Mouse (Mus musculus): ENCODE results near the gene Tmtc4. TPM values are rescaled to one million over a fixed set of nuclear protein-coding genes. Genes with fewer than 3 reads are reported as not detected.
A peak's percentile ranks its signal among the peaks of the same experiment; 100 is the strongest.

Gene Tmtc4
- total RNA-seq, 2 experiments from 2014 or later = 7.5 to 8.1 TPM

- no peak for ATAC-seq (replicated peaks; ENCODE audit: poor library complexity)
Observed at GRCm38 (mm10) chr14:122977056-122977796, 6.6 kb downstream of the Tmtc4 start.

- no peak for ATAC-seq (replicated peaks; ENCODE audit: poor library complexity)
Observed at GRCm38 (mm10) chr14:122974854-122975570, 8.8 kb downstream of the Tmtc4 start.

- no peak for ATAC-seq (replicated peaks; ENCODE audit: poor library complexity)
Observed at GRCm38 (mm10) chr14:122973091-122973490, 10.7 kb downstream of the Tmtc4 start.

- peak; percentile 39; the same call in 1 of the 2 replicates for ATAC-seq (replicated peaks; ENCODE audit: poor library complexity)
Observed at GRCm38 (mm10) chr14:122968049-122968448, 15.8 kb downstream of the Tmtc4 start.

- no peak for ATAC-seq (replicated peaks; ENCODE audit: poor library complexity)
Observed at GRCm38 (mm10) chr14:122957941-122958340, 25.9 kb downstream of the Tmtc4 start.

DNA sequence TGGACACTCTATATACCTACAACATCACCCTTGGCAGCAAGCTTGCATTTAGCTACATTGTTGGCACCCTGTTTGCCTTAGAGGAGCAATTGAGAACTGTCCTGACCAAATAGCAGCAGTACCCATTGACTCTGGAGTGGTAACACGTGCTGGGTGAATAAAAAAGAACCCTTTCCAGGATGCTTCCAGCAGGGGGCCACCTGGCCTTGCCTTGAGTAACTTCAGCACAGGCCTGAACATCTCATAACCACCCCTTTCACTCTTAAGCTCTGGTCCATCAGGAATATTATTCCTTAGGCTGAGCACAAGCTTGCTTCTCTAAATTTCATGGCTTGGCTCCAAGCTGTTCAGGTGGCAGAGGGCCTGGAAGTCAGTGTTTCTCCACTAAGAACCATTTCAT lies 30.5 kb downstream of the Tmtc4 start:
- ATAC-seq (replicated peaks; ENCODE audit: poor library complexity) = peak; percentile 78

DNA sequence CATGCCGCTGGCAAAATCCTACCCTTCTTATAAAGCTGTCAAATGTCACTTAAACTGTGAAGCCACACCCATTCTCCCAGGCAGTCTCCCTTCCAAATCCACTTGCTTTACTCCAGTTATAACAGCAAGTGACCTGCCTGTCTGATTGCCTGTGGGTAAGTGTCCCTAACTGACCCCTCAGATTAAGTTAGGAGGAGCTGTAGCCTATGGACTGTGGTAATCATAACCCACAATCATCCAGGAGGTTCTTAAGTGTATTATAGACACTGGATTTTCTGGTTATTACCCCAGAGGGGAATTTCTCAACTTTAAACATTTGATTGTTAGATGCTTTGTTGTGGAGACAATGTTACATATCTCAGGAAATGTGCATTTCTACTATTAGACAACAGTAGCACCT lies 31.3 kb downstream of the Tmtc4 start:
- ATAC-seq (replicated peaks; ENCODE audit: poor library complexity) = no peak

GRCm38 (mm10) chr14:122951676-122952445 lies 32.0 kb downstream of the Tmtc4 start:
- ATAC-seq (replicated peaks; ENCODE audit: poor library complexity) = peak; percentile 68

DNA sequence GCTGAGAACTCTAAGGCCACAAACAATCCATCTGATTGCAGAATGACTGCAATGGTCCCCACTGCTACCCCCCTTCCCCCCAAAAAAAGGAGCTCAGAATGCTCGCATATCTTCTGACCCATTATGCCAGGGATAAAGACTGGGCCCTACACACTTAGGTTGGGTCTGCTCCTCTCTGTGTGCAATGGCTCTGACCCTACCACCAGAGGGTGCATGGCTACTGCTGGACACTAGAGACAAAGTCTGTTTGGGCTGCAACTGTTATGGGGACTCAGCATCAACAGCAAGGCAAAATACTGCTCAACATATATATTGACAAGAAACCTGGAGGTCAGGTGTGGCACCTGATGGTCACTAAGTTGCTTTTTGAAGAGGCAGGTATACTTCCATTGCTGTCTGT lies 32.9 kb downstream of the Tmtc4 start:
- ATAC-seq (replicated peaks; ENCODE audit: poor library complexity) = peak; percentile 70

- ATAC-seq (replicated peaks; ENCODE audit: poor library complexity) = no peak
Observed at GRCm38 (mm10) chr14:122943475-122943853, 40.4 kb downstream of the Tmtc4 start.

- ATAC-seq (replicated peaks; ENCODE audit: poor library complexity) = no peak
Observed at GRCm38 (mm10) chr14:122942757-122943474, 40.9 kb downstream of the Tmtc4 start.

- ATAC-seq (replicated peaks; ENCODE audit: poor library complexity) = no peak
Observed at GRCm38 (mm10) chr14:122936460-122936859, 47.4 kb downstream of the Tmtc4 start.

DNA sequence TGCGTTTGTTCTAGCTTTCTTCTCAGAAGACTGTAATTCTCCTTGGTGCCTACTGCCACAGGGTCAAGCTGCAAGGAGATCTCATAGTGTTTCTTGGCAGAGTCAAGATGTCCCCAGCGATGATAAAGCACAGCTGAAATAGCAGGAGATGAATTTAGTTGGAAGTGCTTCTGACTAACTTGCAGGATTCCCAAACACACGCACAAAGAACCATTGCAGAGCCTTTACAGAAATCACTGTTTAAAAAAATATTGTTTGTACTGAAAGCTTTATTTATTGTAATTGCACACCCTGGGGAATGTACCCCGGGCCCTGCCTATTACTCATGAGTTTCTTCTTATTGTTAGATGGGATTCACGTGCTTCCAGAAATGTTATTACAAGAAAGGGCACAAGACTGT lies 63.8 kb downstream of the Tmtc4 start:
- ATAC-seq (replicated peaks; ENCODE audit: poor library complexity) = no peak

DNA sequence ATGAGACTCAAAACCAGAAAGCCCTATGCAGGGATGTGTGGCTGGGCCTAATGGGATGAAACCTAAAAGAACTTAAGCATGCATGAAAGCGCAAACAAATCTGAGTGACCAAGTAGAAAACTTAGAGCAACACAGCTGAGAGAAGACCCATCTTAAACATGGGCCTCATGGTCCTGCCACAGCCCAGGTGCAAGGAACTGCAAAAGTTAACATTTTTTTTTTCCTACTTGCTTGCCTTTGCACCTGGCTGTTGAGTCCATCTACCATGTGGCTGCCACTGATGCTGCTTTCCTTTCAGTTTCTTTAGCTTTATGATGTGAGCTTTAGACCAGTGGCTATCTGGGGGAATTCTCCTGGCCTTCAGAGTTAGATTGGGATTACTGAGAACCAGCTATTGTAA lies 66.2 kb downstream of the Tmtc4 start:
- no peak for ATAC-seq (replicated peaks; ENCODE audit: poor library complexity)

DNA sequence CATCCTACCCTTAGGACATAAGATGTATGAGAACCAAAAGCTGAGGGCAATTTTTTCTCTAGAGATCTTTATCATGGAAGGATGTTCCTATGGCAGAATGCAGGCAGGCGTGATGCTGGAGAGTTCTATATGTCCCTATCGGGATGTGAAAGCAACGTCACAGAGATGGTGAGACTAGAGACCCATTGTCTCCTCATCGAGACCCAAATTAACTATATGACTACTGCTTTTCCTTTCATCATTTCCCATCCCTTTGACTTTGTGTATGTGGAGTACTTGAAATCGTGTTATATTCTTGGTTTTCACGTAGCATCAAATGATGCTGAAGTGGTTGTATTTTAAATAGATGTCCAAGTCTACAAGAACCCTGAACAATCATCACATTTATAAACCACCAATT lies 70.2 kb downstream of the Tmtc4 start, which contains the start of gene Ggact:
Gene Ggact, minus strand, starts transcription at position 101 of the 400 bp plus-strand sequence.
- no peak for ATAC-seq (replicated peaks; ENCODE audit: poor library complexity)

DNA sequence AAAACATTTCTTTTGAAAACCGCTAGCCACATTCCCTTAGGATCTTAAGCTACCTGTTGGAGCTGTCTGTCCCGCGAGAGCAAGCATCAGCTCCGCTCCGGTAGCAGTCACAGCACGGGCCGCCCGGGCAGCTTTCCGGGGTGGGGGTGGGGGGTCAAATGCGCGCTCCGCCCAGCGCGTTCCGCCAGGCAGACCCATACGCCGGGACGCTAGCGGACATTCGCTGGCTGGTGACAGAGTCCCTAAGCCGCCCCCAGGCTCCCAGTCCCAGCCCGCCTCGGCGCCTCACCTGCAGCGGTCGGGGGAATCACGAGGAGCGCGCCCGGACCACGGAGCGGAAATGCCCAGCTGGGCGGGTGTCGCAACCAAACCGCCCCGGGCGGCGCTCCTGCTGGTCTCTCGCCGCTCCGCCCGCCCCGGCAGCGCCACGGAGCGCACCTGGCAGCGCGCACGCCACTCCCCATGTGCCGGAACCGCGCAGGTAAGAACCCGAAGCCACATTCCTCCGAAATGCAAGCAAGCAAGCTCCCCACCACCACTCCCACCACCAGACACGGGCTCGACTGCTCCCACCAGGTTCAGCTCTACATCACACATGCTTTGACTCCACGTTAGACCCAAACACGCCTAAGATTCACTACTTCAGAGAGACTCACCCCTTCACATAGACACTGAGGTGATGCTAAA lies 70.9 kb downstream of the Tmtc4 start:
- ATAC-seq (replicated peaks; ENCODE audit: poor library complexity) = peak; percentile 95

- ATAC-seq (replicated peaks; ENCODE audit: poor library complexity) = no peak
Observed at GRCm38 (mm10) chr14:122912137-122912536, 71.7 kb downstream of the Tmtc4 start.

GRCm38 (mm10) chr14:122911265-122911664 lies 72.6 kb downstream of the Tmtc4 start:
- ATAC-seq (replicated peaks; ENCODE audit: poor library complexity) = no peak

- ATAC-seq (replicated peaks; ENCODE audit: poor library complexity) = no peak
Observed at GRCm38 (mm10) chr14:122909368-122910091, 74.3 kb downstream of the Tmtc4 start.

DNA sequence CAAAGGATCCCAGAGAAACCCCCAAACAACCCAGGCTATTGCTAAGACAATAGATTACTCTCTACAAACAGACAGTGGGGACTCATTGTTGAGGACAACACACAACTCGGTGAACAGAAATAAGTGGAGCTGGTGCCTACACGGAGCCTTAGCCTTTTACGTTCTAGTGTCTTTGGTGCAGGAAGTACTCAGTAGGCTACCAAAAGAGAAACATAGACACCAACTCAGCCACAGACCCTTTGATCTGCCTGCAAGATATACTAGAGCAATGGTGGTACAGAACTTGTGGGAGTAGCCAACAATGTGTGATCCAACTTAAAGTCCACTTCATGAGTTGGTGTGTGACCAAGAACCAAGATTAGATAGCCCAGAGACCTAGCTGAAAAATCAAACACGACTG lies 75.8 kb downstream of the Tmtc4 start:
- ATAC-seq (replicated peaks; ENCODE audit: poor library complexity) = no peak
